Mouse (Mus musculus) T-helper 17 cell (primary cell): ENCODE measurements around the gene Pcdh9.

Experiments
- in situ Hi-C, 2 experiments: fragments of 300-600 bp; cut with MboI, MseI; formaldehyde crosslinking; loops; 1 replicate in 1 of 2; 2 replicates in 1 of 2; pipeline ENCODE4 v1.15.1; 2025; ENCODE audit warnings: high pct_unique_total_duplicates in 2 of 2

The Pcdh9 gene

GRCm38 (mm10) chr14:93040591-93040990 is 849.9 kb downstream of the Pcdh9 start:
- in situ Hi-C loops, result no loop called here

GRCm38 (mm10) chr14:93039326-93040221 is 850.9 kb downstream of the Pcdh9 start:
- in situ Hi-C loops, result no loop called here

GRCm38 (mm10) chr14:93009147-93010064 is 881.1 kb downstream of the Pcdh9 start:
- in situ Hi-C loops, result no loop called here
